Mouse (Mus musculus) ES-E14 (cell line): ENCODE measurements around the gene Itgad.

Experiments
- CHD2 ChIP-seq: IDR thresholded peaks from 2 replicates; pipeline ENCODE4 v1.6.1; 2014; ENCODE audit warnings: mild to moderate bottlenecking, low read depth, low read length, inconsistent platforms
- HCFC1 ChIP-seq: IDR thresholded peaks from 2 replicates; pipeline ENCODE4 v1.6.1; 2012; ENCODE audit warnings: low read length, inconsistent platforms, borderline replicate concordance; ENCODE audit not compliant: insufficient read depth
- MAFK ChIP-seq: IDR thresholded peaks from 2 replicates; pipeline ENCODE4 v1.6.1; 2014; ENCODE audit warnings: mild to moderate bottlenecking, low read depth, low read length, inconsistent platforms; ENCODE audit not compliant: insufficient read depth
- ZC3H11A ChIP-seq: IDR thresholded peaks from 2 replicates; pipeline ENCODE4 v1.6.1; 2012; ENCODE audit warnings: low read depth, mild to moderate bottlenecking, inconsistent platforms, low read length, borderline replicate concordance
- ZNF384 ChIP-seq: IDR thresholded peaks from 2 replicates; pipeline ENCODE4 v1.6.1; 2012; ENCODE audit warnings: low read depth, low read length, inconsistent platforms

DNA sequence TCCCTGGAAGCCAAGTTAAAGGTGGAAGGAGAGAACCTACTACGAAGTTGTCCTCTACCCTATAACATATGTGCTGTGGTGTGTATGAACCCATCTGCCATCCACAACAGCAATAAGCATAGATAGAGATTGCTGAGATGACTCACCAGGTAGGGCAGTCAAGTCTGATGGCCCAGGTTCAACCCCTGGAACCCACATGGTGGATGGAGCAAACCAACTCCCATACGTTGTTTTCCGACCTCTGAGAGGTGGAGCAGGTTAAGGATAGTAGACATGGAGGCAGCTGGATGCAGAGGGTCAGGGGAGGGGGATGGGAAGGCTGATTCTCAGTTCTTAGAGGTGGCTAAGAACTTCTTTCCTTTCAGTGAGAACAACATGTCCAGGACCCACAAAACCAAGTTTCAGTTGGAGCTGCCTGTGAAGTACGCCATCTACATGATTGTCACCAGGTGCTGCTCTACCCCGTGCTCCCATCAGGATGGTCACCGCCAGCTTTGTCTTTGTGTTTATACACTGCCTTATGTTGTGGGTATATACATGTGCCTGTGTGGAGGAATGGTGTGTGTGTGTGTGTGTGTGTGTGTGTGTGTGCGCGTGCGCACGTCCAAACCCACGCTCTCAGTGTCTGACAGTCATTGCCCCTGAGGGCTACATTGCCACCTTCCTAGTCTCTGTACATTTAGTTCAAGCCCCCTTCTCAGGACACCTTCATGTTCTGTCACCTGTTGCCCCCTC is 39.6 kb upstream of the Itgad start:
- no peak for TF ChIP-seq MAFK
- TF ChIP-seq CHD2, result no peak
- no peak for TF ChIP-seq ZNF384
- no peak for TF ChIP-seq HCFC1
- no peak for TF ChIP-seq ZC3H11A
